Comparison of ENCODE assay signal across 30 mouse cellular contexts in the genomic region with DNA sequence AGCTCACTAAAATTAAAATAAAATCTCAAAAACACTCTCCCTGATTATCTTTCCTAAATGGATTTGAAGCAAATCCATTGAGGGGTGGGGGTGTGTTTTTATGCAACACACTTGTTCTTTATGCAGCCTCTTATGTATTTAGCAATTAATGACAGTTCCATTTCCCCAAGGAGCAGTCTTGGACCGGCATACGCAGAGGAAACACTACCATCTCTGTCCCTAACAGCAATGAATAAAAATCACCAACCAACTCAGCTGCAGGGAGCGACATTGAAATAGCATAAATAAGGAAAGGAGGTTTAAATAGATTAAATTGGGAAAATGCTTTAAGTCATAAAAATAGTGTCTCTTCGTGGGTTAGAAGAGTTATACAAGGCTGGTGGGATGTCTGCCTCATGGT. TPM values are rescaled to one million over a fixed set of nuclear protein-coding genes. Genes with fewer than 3 reads are reported as not detected.
"Had no signal": no experiment of that assay in that cellular context is flagged by ENCODE, and none has a peak within 500 bp of the region (broad histone marks: within the 10 kb centered on the region; RNA-seq: fewer than 3 reads in every experiment).

No protein-coding gene starts in this region.

- H3K4me3 ChIP-seq: kidney, embryonic 15.5 days; limb, embryonic 10.5 days; limb, embryonic 13.5 days; liver, embryonic 12.5 days; liver, embryonic 15.5 days; lung, embryonic 15.5 days; megakaryocyte, embryonic 14.5 days; midbrain, embryonic 10.5 days; neural tube, embryonic 12.5 days; stomach, embryonic 15.5 days had no signal

- H3K27ac ChIP-seq: kidney, embryonic 15.5 days; limb, embryonic 10.5 days; limb, embryonic 13.5 days; liver, embryonic 12.5 days; liver, embryonic 15.5 days; lung, embryonic 15.5 days; midbrain, embryonic 10.5 days; neural tube, embryonic 12.5 days; stomach, embryonic 15.5 days had no signal

- H3K9ac ChIP-seq: kidney, embryonic 15.5 days; limb, embryonic 13.5 days; liver, embryonic 12.5 days; liver, embryonic 15.5 days; lung, embryonic 15.5 days; neural tube, embryonic 12.5 days; stomach, embryonic 15.5 days had no signal

- ATAC-seq: liver, embryonic 12.5 days; midbrain, embryonic 16.5 days had no signal

- H3K36me3 ChIP-seq: kidney, embryonic 15.5 days; limb, embryonic 10.5 days; limb, embryonic 13.5 days; liver, embryonic 12.5 days; liver, embryonic 15.5 days; lung, embryonic 15.5 days; midbrain, embryonic 10.5 days; neural tube, embryonic 12.5 days; stomach, embryonic 15.5 days had no signal

- H3K9me3 ChIP-seq: kidney, embryonic 15.5 days; limb, embryonic 10.5 days; limb, embryonic 13.5 days; liver, embryonic 12.5 days; liver, embryonic 15.5 days; lung, embryonic 15.5 days; midbrain, embryonic 10.5 days; neural tube, embryonic 12.5 days; stomach, embryonic 15.5 days had no signal

- H3K27me3 ChIP-seq: kidney, embryonic 15.5 days; limb, embryonic 13.5 days; liver, embryonic 12.5 days; liver, embryonic 15.5 days; lung, embryonic 15.5 days; megakaryocyte, embryonic 14.5 days; neural tube, embryonic 12.5 days; stomach, embryonic 15.5 days had no signal

- H3K4me1 ChIP-seq: kidney, embryonic 15.5 days; limb, embryonic 10.5 days; limb, embryonic 13.5 days; liver, embryonic 12.5 days; liver, embryonic 15.5 days; lung, embryonic 15.5 days; megakaryocyte, embryonic 14.5 days; midbrain, embryonic 10.5 days; neural tube, embryonic 12.5 days; stomach, embryonic 15.5 days had no signal

- H3K4me2 ChIP-seq: kidney, embryonic 15.5 days; limb, embryonic 13.5 days; liver, embryonic 12.5 days; liver, embryonic 15.5 days; lung, embryonic 15.5 days; neural tube, embryonic 12.5 days; stomach, embryonic 15.5 days had no signal

- DNase-seq: kidney, adult 11 months; kidney, adult 8-10 months; kidney, postnatal 10 days; kidney, postnatal 36 days; layer of hippocampus, postnatal 36 days; liver; lung, adult 18-20 months; lung, postnatal 10 days; lung, postnatal 36 days; retina, postnatal 1 day; right cerebral cortex, postnatal 25 days; spleen, adult 18-20 months; thymus, adult 18-20 months; thymus, postnatal 36 days had no signal

RNA-seq across cellular contexts. Expression of gene Gm8994, which starts 40.8 kb away (rescaled TPM):
- total RNA-seq: layer of hippocampus, adult 8-10 months; layer of hippocampus, postnatal 10 days; layer of hippocampus, postnatal 36 days; left cerebral cortex, adult 8-10 months; left cerebral cortex, postnatal 25 days; neutrophil, adult 5-6 weeks had no signal
- polyA plus RNA-seq: kidney, embryonic 15.5 days; limb, embryonic 10.5 days; liver, embryonic 12.5 days; liver, embryonic 15.5 days; lung, embryonic 15.5 days; midbrain, embryonic 10.5 days; midbrain, embryonic 16.5 days; neural tube, embryonic 12.5 days had no signal
